Mouse (Mus musculus) thymus, adult 2 months (tissue): ENCODE data around the gene Smarca4. TPM values are rescaled to one million over a fixed set of nuclear protein-coding genes. Genes with fewer than 3 reads are reported as not detected.
A peak's percentile ranks its signal among the peaks of the same experiment; 100 is the strongest.

Experiments used
- DNase-seq: peaks from one replicate; pipeline ENCODE4 v3.0.0; 2021
- H3K27ac ChIP-seq: fragments of 200-500 bp; 2 replicates; pipeline ENCODE4 v1.5.1; 2012; ENCODE audit warnings: low read length, control low read depth; ENCODE audit not compliant: control insufficient read depth, insufficient read depth
- H3K27me3 ChIP-seq: fragments of 200-500 bp; 2 replicates; pipeline ENCODE4 v1.6.1; 2012; ENCODE audit warnings: mild to moderate bottlenecking, low read length, moderate library complexity, mixed read lengths; ENCODE audit not compliant: control insufficient read depth, insufficient read depth
- H3K36me3 ChIP-seq: fragments of 200-500 bp; 2 replicates; pipeline ENCODE4 v1.6.1; 2012; ENCODE audit warnings: mild to moderate bottlenecking, low read length, moderate library complexity; ENCODE audit not compliant: control insufficient read depth, insufficient read depth
- H3K4me1 ChIP-seq: fragments of 200-500 bp; replicated peaks from 2 replicates; pipeline ENCODE4 v1.6.1; 2012; ENCODE audit warnings: low read length; ENCODE audit not compliant: control insufficient read depth, insufficient read depth
- H3K4me3 ChIP-seq: fragments of 200-500 bp; 2 replicates; pipeline ENCODE4 v1.5.1; 2012; ENCODE audit warnings: mild to moderate bottlenecking, low read length, control low read depth, moderate library complexity; ENCODE audit not compliant: control insufficient read depth, insufficient read depth
- CTCF ChIP-seq: fragments of 200-500 bp; IDR thresholded peaks from 2 replicates; pipeline ENCODE4 v1.5.1; 2012; ENCODE audit warnings: mild to moderate bottlenecking, control low read depth, low read length, moderate library complexity, borderline replicate concordance; ENCODE audit not compliant: control insufficient read depth, poor library complexity, insufficient read depth; ENCODE audit errors: extremely low read depth
- POLR2A ChIP-seq: fragments of 200-500 bp; IDR thresholded peaks from 2 replicates; pipeline ENCODE4 v1.6.1; 2012; ENCODE audit warnings: mild to moderate bottlenecking, low read length, control low read depth, moderate library complexity; ENCODE audit not compliant: control insufficient read depth, poor library complexity, insufficient read depth; ENCODE audit errors: extremely low read depth
- WGBS: fragments of 180-500 bp; shearing (Covaris S2); methylation state at CpG from one replicate; pipeline ENCODE4 v1.1.7; 2018; 5-methylcytosine and 5-hydroxymethylcytosine counted together
- polyA plus RNA-seq: library from polyadenylated mRNA; depleted of rRNA; stranded (reverse); fragments of >200 nt; gene quantifications from 2 replicates; pipeline ENCODE4 v1.2.3, GENCODE M21; 2012

Gene Smarca4
- polyA plus RNA-seq, 1 experiment: 156 TPM

DNA sequence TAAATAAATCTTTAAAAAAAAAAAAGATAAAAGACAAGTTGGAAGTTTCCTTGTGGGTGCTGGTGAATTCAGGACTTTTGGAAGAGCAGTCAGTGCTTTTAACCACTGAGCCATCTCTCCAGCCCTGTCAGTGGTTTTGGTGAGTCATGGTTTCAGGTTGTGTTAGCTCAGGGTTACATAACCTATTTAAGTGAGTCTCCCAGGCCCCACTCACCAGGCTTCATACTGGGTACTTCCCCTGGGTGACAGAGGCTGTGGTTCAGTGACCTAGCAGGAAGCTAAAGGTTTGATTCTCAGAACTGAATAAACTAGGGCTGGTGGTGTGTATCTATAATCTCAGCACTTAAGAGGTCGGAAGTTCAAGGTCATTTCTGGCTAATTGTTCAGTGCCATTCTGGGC, 6.1 kb upstream of the Smarca4 start:
- peak; percentile 65 for DNase-seq

GRCm38 (mm10) chr9:21614864-21615616, 929 bp upstream of the Smarca4 start:
- H3K4me3 ChIP-seq: peak overlapping the region; percentile 69
- H3K27me3 ChIP-seq: no peaks in the 10 kb centered on the region
- DNase-seq: no peak
- peak overlapping the region; percentile 36; the same call in 1 of the 2 replicates for H3K27ac ChIP-seq
- H3K36me3 ChIP-seq: no peaks in the 10 kb centered on the region
- H3K4me1 ChIP-seq: peaks cover 8% of the 10 kb centered on the region
- TF ChIP-seq POLR2A: no peak
- TF ChIP-seq CTCF: no peak
- WGBS: 73% methylated on average over 15 of the region's 15 CpGs

More for the DNA sequence above, 6.1 kb upstream of the Smarca4 start:
- Histone ChIP-seq H3K36me3 (no peaks in the 10 kb centered on the region), H3K4me1 (peaks cover 3% of the 10 kb centered on the region), H3K4me3 (no peak overlapping the region), H3K27me3 (no peaks in the 10 kb centered on the region), H3K27ac (no peak overlapping the region)
- WGBS: 65% methylated on average over 1 of the region's 1 CpGs
- TF ChIP-seq POLR2A (no peak), CTCF (no peak)

DNA sequence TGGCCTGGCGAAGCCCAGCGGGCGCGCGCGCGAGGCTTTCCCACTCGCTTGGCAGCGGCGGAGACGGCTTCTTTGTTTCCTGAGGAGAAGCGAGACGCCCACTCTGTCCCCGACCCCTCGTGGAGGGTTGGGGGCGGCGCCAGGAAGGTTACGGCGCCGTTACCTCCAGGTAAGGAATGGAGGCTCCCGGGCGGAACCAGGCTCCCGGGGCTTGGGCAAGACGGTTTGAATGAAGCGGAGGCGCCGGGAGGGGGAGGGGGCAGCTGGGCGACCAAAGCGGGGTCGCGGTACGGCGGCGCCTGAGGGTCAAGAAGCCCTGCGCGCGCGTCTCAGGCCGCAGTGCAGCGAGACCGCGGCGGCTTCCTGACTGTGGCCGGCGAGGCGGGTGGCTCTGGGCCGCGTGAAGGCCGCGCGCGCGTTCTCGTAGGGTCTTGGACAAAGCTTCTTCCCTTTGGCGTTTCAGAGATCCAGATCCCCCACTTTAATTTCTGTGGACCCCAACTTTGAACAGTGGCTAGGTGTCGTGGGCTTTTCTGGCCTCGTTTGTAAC, 338 bp downstream of the Smarca4 start:
- H3K27me3 ChIP-seq: no peaks in the 10 kb centered on the region
- H3K27ac ChIP-seq: peak overlapping the region; percentile 88
- peaks cover 9% of the 10 kb centered on the region for H3K4me1 ChIP-seq
- WGBS: 0% methylated on average over 57 of the region's 57 CpGs
- H3K4me3 ChIP-seq: peak overlapping the region; percentile 62
- DNase-seq: peak; percentile 93
- TF ChIP-seq POLR2A: peak; percentile 80
- TF ChIP-seq CTCF: no peak
- no peaks in the 10 kb centered on the region for H3K36me3 ChIP-seq

DNA sequence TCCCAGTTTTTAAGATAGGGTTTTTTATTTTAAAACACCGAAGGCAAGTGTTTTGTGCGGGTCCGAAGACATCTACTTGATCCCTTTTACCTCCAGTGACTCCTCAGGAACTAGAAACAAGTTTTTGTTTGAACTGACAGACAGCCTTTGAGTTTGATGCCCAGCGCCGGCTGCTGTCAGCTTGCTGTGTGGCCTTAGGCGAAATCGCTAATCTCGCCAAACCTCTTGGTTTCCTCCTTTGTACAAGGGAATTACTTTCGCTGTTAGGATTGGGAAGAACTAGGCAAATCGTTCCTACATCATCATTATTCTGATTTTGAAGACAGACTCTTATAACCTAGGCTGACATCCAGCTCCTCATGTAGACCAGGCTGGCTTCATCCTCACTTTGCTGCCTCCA, 1.1 kb downstream of the Smarca4 start:
- TF ChIP-seq CTCF (no peak), POLR2A (no peak)
- peak overlapping the region; percentile 91 for H3K27ac ChIP-seq
- no peaks in the 10 kb centered on the region for H3K27me3 ChIP-seq
- WGBS: 2% methylated on average over 10 of the region's 10 CpGs
- H3K4me3 ChIP-seq: peak overlapping the region; percentile 62
- H3K4me1 ChIP-seq: peaks cover 10% of the 10 kb centered on the region
- peak; percentile 30 for DNase-seq
- no peaks in the 10 kb centered on the region for H3K36me3 ChIP-seq

GRCm38 (mm10) chr9:21620229-21620628, 4.3 kb downstream of the Smarca4 start:
- no peak for DNase-seq
- no peaks in the 10 kb centered on the region for H3K27me3 ChIP-seq
- no peak overlapping the region for H3K4me3 ChIP-seq
- no peak for TF ChIP-seq POLR2A
- TF ChIP-seq CTCF: no peak
- peaks cover 20% of the 10 kb centered on the region for H3K4me1 ChIP-seq
- H3K27ac ChIP-seq: no peak overlapping the region
- H3K36me3 ChIP-seq: no peaks in the 10 kb centered on the region
- WGBS: 86% methylated on average over 4 of the region's 4 CpGs

DNA sequence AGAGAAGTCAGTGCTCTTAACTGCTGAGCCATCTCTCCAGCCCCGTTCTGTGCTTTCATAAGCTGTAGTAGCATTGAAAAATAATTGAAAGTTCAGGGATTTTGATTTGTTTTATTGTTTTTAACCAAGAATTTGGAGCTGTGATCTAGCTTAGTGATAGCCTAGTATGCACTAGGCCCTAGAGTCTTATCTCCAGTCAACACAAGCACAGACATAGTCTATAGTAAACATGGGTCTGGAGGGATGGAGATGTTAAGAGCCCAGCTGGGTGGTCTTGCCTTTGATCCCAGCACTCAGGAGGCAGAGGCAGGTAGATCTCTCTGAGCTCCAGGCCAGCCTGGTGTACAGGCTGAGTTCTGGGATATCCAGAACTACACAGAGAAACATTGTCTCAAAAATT, 6.7 kb downstream of the Smarca4 start:
- Histone ChIP-seq H3K27ac (no peak overlapping the region), H3K4me1 (peaks cover 29% of the 10 kb centered on the region), H3K27me3 (no peaks in the 10 kb centered on the region), H3K36me3 (no peaks in the 10 kb centered on the region), H3K4me3 (no peak overlapping the region)
- no peak for DNase-seq
- TF ChIP-seq POLR2A (no peak), CTCF (no peak)
- WGBS: 93% methylated on average over 1 of the region's 1 CpGs
